Mouse (Mus musculus) urinary bladder, adult 18-20 months (tissue): Measurements from ENCODE around the gene Lrrc74a.

ENCODE experiments used
- DNase-seq, 2 experiments: peaks; one replicate each; pipeline ENCODE4 v3.0.0; 2022; ENCODE audit warnings: low spot score in 2 of 2, mixed read lengths in 2 of 2

The Lrrc74a gene

DNA sequence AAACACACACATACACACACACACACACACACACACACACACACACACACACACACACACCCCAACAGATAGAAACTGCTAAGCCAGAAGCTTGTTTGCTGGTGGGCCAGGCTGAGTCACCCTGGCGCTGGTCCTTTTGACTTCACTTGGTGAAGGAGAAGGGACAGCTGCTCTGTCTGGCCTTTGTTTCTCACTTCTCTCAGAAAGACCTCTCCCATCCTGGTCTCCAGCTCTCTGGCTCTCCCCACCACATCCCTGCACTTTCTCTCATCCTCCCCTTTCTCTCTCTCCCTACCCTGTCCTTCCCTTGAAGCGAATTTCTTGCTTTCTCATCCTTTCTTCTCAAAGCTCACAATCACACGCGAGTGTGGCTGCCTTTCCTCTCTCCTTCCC lies 70.1 kb downstream of the Lrrc74a start:
- DNase-seq = no peak

GRCm38 (mm10) chr12:86804857-86805256 lies 70.7 kb downstream of the Lrrc74a start:
- DNase-seq = no peak

- DNase-seq = no peak
Observed at GRCm38 (mm10) chr12:86805315-86805714, 71.1 kb downstream of the Lrrc74a start.

GRCm38 (mm10) chr12:86806031-86806922 lies 72.1 kb downstream of the Lrrc74a start:
- no peak for DNase-seq

DNA sequence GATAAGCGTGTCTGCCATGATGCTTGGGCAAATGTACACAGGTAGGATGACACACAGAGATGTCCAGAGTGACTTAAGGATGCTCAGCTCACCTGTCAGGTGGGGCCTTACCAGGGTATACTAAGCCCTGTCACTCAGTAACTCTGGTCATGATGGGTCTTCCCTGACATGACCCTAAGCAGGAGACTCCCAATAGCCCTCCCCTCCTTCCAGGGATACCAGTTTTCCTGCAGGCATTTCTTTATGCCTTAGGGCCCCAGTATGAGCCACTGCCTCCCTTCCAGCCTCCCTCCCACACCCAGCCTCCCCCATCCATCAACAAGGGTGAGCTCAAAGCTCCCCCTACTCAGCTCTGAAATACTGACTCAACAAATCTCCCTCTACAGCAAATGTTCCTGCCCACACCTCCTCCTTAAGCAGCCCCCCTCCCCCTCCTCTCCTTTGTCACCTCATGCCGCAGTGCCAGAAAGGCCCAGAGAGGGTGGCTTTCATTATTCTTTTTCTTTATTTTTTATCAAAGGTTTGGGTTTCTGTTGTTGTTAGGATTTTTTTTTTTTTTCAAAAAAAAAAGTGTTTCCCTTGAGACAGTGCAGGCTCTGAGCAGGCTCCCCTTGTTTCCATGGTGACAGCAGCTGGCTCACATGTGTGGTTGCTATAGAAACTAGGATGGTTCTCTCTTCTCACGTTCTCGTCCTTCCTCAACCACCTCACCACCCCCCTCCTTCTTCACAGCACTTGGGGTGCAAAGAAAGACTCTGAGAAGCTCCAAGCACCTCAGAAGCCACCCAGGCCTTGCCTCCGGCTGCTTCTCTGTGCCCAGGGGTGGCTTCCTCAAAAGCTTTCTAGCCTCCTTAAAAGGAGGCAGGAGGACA lies 73.0 kb downstream of the Lrrc74a start:
- no peak for DNase-seq

- no peak for DNase-seq
Observed at GRCm38 (mm10) chr12:86807795-86808128, 73.6 kb downstream of the Lrrc74a start.

GRCm38 (mm10) chr12:86808856-86809255 lies 74.7 kb downstream of the Lrrc74a start:
- no peak for DNase-seq

DNA sequence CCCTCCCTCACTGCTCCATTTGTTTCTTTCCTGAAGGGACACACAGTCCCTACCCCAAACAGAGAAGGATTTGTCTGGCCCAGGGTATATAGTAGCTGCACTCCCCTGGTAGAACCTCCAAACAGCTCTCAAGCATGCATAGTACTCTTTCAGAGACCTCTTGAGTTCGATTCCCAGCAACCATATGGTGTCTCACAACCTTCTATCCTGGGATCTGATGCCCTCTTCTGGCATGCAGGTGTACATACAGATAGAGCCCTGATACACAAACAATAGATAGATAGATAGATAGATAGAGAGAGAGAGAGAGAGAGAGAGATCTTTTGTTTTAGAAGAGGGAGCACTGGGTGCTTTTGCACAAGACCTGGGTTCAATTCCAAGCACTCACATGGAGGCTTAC lies 75.9 kb downstream of the Lrrc74a start:
- no peak for DNase-seq

GRCm38 (mm10) chr12:86810725-86811444 lies 76.7 kb downstream of the Lrrc74a start:
- DNase-seq = no peak

DNA sequence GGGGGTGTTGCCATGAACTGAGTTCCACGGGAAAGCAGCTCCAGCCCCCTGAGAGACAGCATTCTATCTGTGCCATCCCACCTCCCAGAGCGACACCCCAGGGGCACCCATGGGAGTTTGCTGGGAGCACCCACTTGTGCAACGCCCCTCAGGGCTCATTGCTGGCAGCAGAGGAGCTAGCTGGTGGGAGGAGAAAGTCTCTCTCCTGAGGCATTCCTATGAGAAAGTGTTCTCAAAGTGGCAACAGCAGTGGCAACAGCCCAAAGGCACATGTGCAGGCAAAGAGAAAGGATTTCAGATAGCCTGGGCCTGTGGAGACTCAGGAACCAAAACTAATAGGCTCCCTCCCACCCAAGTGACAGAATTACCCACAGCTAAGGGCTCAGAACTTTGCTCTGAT lies 78.6 kb downstream of the Lrrc74a start:
- no peak for DNase-seq
